Mouse (Mus musculus) liver, embryonic 14.5 days (tissue): Measurements from ENCODE around the gene Dock11.

Source experiments
- CTCF ChIP-seq: IDR thresholded peaks from 2 replicates; pipeline ENCODE4 v1.5.1; 2016; ENCODE audit warnings: antibody characterized with exemption, low read depth, control low read depth
- EP300 ChIP-seq: IDR thresholded peaks from 2 replicates; pipeline ENCODE4 v1.6.1; 2016; ENCODE audit warnings: antibody characterized with exemption, low read depth

DNA sequence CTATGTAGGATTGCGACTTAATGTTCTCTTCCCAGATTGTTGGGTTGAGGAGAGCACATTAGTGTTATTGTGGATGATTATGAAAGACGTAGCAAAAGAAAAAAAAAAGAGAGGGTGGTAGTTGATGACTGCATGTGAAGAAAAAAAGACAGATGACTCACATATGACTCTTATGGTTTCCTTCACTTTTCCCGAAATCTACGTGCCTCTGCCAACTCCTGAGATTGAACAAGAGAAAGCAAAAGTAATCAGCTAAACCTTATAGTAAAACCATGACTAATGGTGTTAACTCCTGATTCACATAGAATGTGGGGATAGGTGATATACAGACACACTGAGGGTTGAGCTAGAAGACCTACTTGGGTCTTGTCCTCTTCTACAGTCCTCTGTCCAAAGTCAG, 226.5 kb downstream of the Dock11 start:
- TF ChIP-seq CTCF (no peak), EP300 (no peak)
